Mouse (Mus musculus): ENCODE data around the gene Gipc3. TPM values are rescaled to one million over a fixed set of nuclear protein-coding genes. Genes with fewer than 3 reads are reported as not detected.
A peak's percentile ranks its signal among the peaks of the same experiment; 100 is the strongest.

Gipc3 gene
- polyA plus RNA-seq, 1 experiment = 4.1 TPM

DNA sequence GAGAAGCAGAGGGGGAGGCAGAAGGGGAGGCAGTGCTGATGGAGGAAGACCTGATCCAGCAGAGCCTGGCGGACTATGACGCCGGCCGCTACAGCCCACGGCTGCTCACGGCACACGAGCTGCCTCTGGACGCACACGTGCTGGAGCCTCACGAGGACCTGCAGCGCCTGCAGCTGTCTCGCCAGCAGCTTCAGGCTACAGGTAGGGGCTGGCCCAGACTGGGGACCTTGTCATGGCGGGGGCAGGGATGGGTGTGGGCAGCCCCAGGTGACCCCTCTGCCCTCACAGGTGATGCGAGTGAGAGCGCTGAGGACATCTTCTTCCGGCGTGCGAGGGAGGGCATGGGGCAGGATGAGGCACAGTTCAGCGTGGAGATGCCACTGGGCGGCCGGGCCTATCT lies 17.9 kb downstream of the Gipc3 start:
- no peaks in the 10 kb centered on the region; the same call in 1 of the 2 replicates for H3K36me3 ChIP-seq (ENCODE audit: control insufficient read depth, insufficient read depth, low read length)
- H3K4me3 ChIP-seq (ENCODE audit: control insufficient read depth, low read depth, low read length) = no peak overlapping the region
- no peak overlapping the region for H3K27ac ChIP-seq (ENCODE audit: control insufficient read depth, insufficient read depth, low read depth, low read length)
- no peaks in the 10 kb centered on the region for H3K27me3 ChIP-seq (ENCODE audit: control insufficient read depth, insufficient read depth, low read length)
- TF ChIP-seq CTCF (IDR thresholded peaks at IDR 0.05; ENCODE audit: control insufficient read depth, insufficient read depth, insufficient replicate concordance, low read depth, low read length) (no peak), POLR2A (IDR thresholded peaks at IDR 0.05; ENCODE audit: control insufficient read depth, low read depth, low read length) (no peak)
- H3K4me1 ChIP-seq (ENCODE audit: control insufficient read depth, insufficient read depth, low read length) = no peaks in the 10 kb centered on the region; the same call in none of the 2 replicates

DNA sequence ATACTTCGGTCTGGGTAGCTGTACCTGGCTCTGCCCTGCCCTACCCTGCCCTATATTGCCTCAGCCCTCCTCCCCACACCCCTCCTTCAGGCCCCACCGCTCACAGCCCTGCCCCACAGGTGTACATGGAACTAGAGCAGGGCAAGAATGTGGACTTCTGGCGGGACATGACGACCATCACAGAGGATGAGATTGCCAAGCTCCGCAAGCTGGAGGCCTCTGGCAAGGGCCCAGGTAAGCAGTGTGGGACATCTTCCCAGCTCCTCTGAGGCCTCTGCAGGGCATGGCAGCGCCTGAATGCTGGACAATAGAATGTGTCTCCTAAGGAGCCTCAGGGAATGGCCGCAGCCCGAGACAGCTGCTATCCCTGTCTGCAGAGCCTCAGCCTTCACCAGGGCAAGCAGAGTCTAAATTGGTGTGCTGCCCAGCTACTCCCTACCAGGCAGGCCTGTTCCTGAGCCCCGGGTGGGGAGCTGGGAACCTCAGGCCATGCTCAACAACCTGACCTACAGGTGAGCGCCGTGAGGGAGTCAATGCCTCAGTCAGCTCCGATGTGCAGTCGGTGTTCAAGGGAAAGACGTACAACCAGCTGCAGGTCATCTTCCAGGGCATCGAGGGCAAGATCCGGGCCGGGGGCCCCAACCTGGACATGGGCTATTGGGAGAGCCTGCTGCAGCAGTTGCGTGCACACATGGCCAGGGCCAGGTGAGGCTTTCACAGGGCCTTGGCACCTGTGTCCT lies 19.1 kb downstream of the Gipc3 start:
- peaks cover 9% of the 10 kb centered on the region for H3K4me1 ChIP-seq (ENCODE audit: control insufficient read depth, insufficient read depth, low read length)

DNA sequence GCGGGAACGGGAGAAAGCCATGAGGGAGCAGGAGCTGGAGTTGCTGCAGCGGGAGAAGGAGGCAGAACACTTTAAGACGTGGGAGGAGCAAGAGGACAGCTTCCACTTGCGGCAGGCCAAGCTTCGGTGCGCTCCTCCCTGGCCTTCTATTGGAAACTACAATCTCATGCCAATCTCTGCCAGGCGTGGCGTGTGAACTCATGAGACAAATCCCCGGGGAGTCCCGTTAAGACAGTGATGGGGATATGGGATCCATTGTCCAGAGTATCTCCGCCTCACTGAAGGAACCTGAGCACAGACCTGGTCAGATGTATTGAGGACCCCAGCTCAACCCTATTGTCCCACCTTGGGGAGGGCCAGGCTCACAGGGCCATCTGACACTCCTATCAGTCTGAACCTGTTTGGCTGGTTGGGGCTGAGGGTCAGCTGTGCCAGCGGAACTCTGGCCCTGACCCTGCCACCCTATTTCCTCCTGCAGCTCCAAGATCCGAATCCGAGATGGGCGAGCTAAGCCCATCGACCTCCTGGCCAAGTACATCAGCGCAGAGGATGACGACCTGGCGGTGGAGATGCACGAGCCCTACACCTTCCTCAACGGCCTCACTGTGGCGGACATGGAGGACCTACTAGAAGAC lies 19.8 kb downstream of the Gipc3 start:
- H3K27ac ChIP-seq (ENCODE audit: control insufficient read depth, insufficient read depth, low read depth, low read length) = no peak overlapping the region
- H3K4me1 ChIP-seq (ENCODE audit: control insufficient read depth, insufficient read depth, low read length) = peaks cover 13% of the 10 kb centered on the region
- no peaks in the 10 kb centered on the region; the same call in 1 of the 2 replicates for H3K36me3 ChIP-seq (ENCODE audit: control insufficient read depth, insufficient read depth, low read length)
- no peaks in the 10 kb centered on the region for H3K27me3 ChIP-seq (ENCODE audit: control insufficient read depth, insufficient read depth, low read length)
- TF ChIP-seq CTCF (IDR thresholded peaks at IDR 0.05; ENCODE audit: control insufficient read depth, insufficient read depth, insufficient replicate concordance, low read depth, low read length) (no peak), POLR2A (IDR thresholded peaks at IDR 0.05; ENCODE audit: control insufficient read depth, low read depth, low read length) (no peak)
- H3K4me3 ChIP-seq (ENCODE audit: control insufficient read depth, low read depth, low read length) = no peak overlapping the region

More for the DNA sequence above, 19.1 kb downstream of the Gipc3 start:
- TF ChIP-seq CTCF (IDR thresholded peaks at IDR 0.05; ENCODE audit: control insufficient read depth, insufficient read depth, insufficient replicate concordance, low read depth, low read length) (no peak), POLR2A (IDR thresholded peaks at IDR 0.05; ENCODE audit: control insufficient read depth, low read depth, low read length) (no peak)
- no peak overlapping the region for H3K27ac ChIP-seq (ENCODE audit: control insufficient read depth, insufficient read depth, low read depth, low read length)
- no peaks in the 10 kb centered on the region for H3K27me3 ChIP-seq (ENCODE audit: control insufficient read depth, insufficient read depth, low read length)
- H3K36me3 ChIP-seq (ENCODE audit: control insufficient read depth, insufficient read depth, low read length) = no peaks in the 10 kb centered on the region; the same call in 1 of the 2 replicates
- no peak overlapping the region for H3K4me3 ChIP-seq (ENCODE audit: control insufficient read depth, low read depth, low read length)

DNA sequence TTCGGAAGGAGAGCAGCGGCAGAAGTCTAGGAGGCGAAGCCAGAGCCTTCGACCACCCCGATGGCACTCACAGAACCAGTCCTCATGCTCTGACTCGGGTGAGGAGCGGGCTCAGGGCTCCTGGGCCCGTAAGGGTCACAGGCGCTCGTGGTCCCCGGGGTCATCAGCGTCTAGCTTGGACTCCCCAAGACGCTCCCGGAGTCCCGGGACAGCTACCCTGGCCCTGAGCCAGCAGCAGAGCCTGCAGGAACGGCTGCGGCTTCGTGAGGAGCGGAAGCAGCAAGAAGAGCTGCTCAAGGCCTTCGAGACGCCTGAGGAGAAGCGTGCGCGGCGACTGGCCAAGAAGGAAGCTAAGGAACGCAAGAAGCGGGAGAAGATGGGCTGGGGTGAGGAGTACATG lies 20.6 kb downstream of the Gipc3 start:
- Histone ChIP-seq H3K27ac (ENCODE audit: control insufficient read depth, insufficient read depth, low read depth, low read length) (no peak overlapping the region), H3K36me3 (ENCODE audit: control insufficient read depth, insufficient read depth, low read length) (no peaks in the 10 kb centered on the region; the same call in 1 of the 2 replicates), H3K27me3 (ENCODE audit: control insufficient read depth, insufficient read depth, low read length) (no peaks in the 10 kb centered on the region), H3K4me3 (ENCODE audit: control insufficient read depth, low read depth, low read length) (no peak overlapping the region), H3K4me1 (ENCODE audit: control insufficient read depth, insufficient read depth, low read length) (peaks cover 13% of the 10 kb centered on the region)
- TF ChIP-seq POLR2A (IDR thresholded peaks at IDR 0.05; ENCODE audit: control insufficient read depth, low read depth, low read length) = no peak
- TF ChIP-seq CTCF (IDR thresholded peaks at IDR 0.05; ENCODE audit: control insufficient read depth, insufficient read depth, insufficient replicate concordance, low read depth, low read length) = no peak

GRCm38 (mm10) chr10:81321436-81321835 lies 21.6 kb downstream of the Gipc3 start:
- Histone ChIP-seq H3K4me1 (ENCODE audit: control insufficient read depth, insufficient read depth, low read length) (peaks cover 13% of the 10 kb centered on the region), H3K4me3 (ENCODE audit: control insufficient read depth, low read depth, low read length) (peak overlapping the region; percentile 98), H3K27me3 (ENCODE audit: control insufficient read depth, insufficient read depth, low read length) (no peaks in the 10 kb centered on the region), H3K27ac (ENCODE audit: control insufficient read depth, insufficient read depth, low read depth, low read length) (peak overlapping the region; percentile 94), H3K36me3 (ENCODE audit: control insufficient read depth, insufficient read depth, low read length) (no peaks in the 10 kb centered on the region; the same call in 1 of the 2 replicates)
- no peak for TF ChIP-seq CTCF (IDR thresholded peaks at IDR 0.05; ENCODE audit: control insufficient read depth, insufficient read depth, insufficient replicate concordance, low read depth, low read length)
- TF ChIP-seq POLR2A (IDR thresholded peaks at IDR 0.05; ENCODE audit: control insufficient read depth, low read depth, low read length) = no peak

DNA sequence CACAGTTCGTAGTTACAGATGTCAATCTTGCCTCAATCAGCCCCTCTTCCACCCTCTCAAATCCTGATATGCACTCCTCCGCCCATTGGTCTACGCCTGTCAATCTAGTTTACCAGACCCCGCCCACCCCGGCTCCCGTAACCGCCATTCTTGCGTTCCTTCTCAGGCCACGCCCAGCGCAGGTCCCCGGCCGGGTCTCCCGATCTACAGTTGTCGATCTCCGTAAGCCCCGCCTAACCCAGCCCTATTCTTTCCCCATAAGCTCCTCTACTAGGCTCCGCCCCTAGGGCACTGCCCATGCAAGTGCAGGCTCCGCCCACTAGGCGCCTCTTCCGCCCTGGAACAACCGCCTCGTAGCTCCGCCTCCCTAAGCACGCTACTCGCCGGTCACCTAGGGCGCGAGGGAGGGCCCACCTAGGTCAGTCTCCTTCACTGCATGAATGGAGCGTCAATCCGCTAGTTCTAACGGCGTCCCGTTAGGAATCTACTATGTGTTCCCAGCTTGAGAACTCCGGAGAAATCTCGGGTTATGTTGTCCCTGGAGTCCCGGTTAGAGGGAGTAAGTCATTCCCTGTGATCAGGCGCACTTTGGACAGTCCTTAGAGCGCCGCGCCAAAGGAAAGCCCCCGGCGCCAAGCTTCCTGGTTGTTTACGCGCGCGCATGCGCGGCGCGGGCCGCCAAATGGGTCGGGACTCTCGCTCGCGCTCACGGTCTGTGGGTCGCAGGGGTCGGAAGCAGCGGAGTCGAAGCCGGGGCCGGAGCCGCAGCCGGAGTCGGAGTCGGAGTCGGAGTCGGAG lies 22.3 kb downstream of the Gipc3 start, which contains the start of gene Cactin:
Cactin (plus strand) TSS at position 554 of the 798 bp plus-strand sequence.
- peak within 1 kb of the TSS; percentile 98 for H3K4me3 ChIP-seq (ENCODE audit: control insufficient read depth, low read depth, low read length)
- H3K4me1 ChIP-seq (ENCODE audit: control insufficient read depth, insufficient read depth, low read length) = peaks cover 13% of the 10 kb centered on the region
- peak within 1 kb of the TSS; percentile 94 for H3K27ac ChIP-seq (ENCODE audit: control insufficient read depth, insufficient read depth, low read depth, low read length)
- TF ChIP-seq POLR2A (IDR thresholded peaks at IDR 0.05; ENCODE audit: control insufficient read depth, low read depth, low read length) = peak; percentile 65; the same call in 1 of the 2 replicates
- 0 out of 2 replicates have a peak, but pooled peaks have one; percentile 1 for TF ChIP-seq CTCF (IDR thresholded peaks at IDR 0.05; ENCODE audit: control insufficient read depth, insufficient read depth, insufficient replicate concordance, low read depth, low read length)
- H3K27me3 ChIP-seq (ENCODE audit: control insufficient read depth, insufficient read depth, low read length) = no peaks in the 10 kb centered on the region
- H3K36me3 ChIP-seq (ENCODE audit: control insufficient read depth, insufficient read depth, low read length) = no peaks in the 10 kb centered on the region; the same call in 1 of the 2 replicates

Data from testis, adult 2 months (tissue).